Mouse (Mus musculus): ENCODE data around the gene Gm49711.

DNA sequence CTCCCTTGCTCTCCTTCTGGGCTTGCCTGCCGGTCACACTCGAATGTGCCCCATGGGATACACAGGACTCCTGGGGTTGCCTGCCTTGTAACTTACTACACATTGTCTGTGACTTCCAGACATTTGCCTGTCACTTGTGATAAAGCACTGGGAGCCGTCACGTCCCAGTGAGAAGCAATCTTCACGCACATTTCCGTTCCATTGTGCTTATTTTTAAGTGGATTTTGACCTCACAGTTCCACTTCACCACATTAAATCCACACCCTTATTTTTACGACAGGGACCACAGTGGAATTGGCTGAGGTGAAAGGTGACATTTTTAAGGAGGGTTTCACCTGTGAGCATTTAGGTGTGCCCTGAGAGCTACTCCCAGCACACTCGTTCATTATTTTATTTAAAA is 21.4 kb upstream of the Gm49711 start:
- TF ChIP-seq POLR2A (IDR thresholded peaks at IDR 0.05; ENCODE audit: insufficient read length, low read depth): no peak
- TF ChIP-seq MAX (IDR thresholded peaks at IDR 0.05; ENCODE audit: low read depth): no peak
- TF ChIP-seq USF1 (IDR thresholded peaks at IDR 0.05; ENCODE audit: low read depth): no peak
- no peak for TF ChIP-seq CEBPB (IDR thresholded peaks at IDR 0.05; ENCODE audit: insufficient read depth, poor library complexity, severe bottlenecking)
- TF ChIP-seq TCF3 (IDR thresholded peaks at IDR 0.05; ENCODE audit: insufficient read length, low read depth): no peak
- TF ChIP-seq POLR2AphosphoS2 (IDR thresholded peaks at IDR 0.05; ENCODE audit: insufficient read length, low read depth): no peak
- TF ChIP-seq MYOD1 (IDR thresholded peaks at IDR 0.05; ENCODE audit: control insufficient read depth in 1 of 3, insufficient read length in 2 of 3, low read depth in 2 of 3): no peak

Data from myocyte (in vitro differentiated cells).